Mouse (Mus musculus) forebrain, postnatal 0 days (tissue): ENCODE data around the gene Pgd. TPM values are rescaled to one million over a fixed set of nuclear protein-coding genes. Genes with fewer than 3 reads are reported as not detected.
A peak's percentile ranks its signal among the peaks of the same experiment; 100 is the strongest.
"Not testable (repeated sequence)": the region's sequence is repeated elsewhere in the genome, so short reads cannot be mapped to it uniquely, and the experiment has no call there.

Experiments used
- ATAC-seq: fragments of 200-750 bp; cut with Nextera tagmentation; 2 replicates; pipeline ENCODE4 v1.8.0; 2017; ENCODE audit warnings: mild to moderate bottlenecking, moderate library complexity
- DNase-seq: peaks from one replicate; pipeline ENCODE4 v3.0.0-alpha.2; 2015
- H3K27ac ChIP-seq: fragments of 300-500 bp; sonication (generic); 2 replicates; pipeline ENCODE4 v1.5.1; 2014; ENCODE audit warnings: low read depth, mild to moderate bottlenecking, antibody characterized with exemption, low read length, moderate library complexity, mixed read lengths
- H3K27me3 ChIP-seq: fragments of 300-500 bp; sonication (generic); 2 replicates; pipeline ENCODE4 v1.6.1; 2014; ENCODE audit warnings: mild to moderate bottlenecking, low read length, mixed read lengths; ENCODE audit not compliant: insufficient read depth
- H3K36me3 ChIP-seq: fragments of 300-500 bp; sonication (generic); 2 replicates; pipeline ENCODE4 v1.6.1; 2014; ENCODE audit warnings: mild to moderate bottlenecking, moderate library complexity; ENCODE audit not compliant: insufficient read depth
- H3K4me1 ChIP-seq: fragments of 300-500 bp; sonication (generic); 2 replicates; pipeline ENCODE4 v1.6.1; 2014; ENCODE audit warnings: antibody characterized with exemption; ENCODE audit not compliant: insufficient read depth
- H3K4me2 ChIP-seq: fragments of 300-500 bp; sonication (generic); 2 replicates; pipeline ENCODE4 v1.6.1; 2014; ENCODE audit warnings: low read depth, mild to moderate bottlenecking, moderate library complexity
- H3K4me3 ChIP-seq: fragments of 300-500 bp; sonication (generic); 2 replicates; pipeline ENCODE4 v1.5.1; 2014; ENCODE audit warnings: low read depth, low read length, mixed read lengths
- H3K9ac ChIP-seq: fragments of 300-500 bp; sonication (generic); 2 replicates; pipeline ENCODE4 v1.6.1; 2014; ENCODE audit warnings: mild to moderate bottlenecking
- H3K9me3 ChIP-seq: fragments of 300-500 bp; sonication (generic); 2 replicates; pipeline ENCODE4 v1.6.1; 2016; ENCODE audit warnings: low read length
- CTCF ChIP-seq: sonication (generic); IDR thresholded peaks from 2 replicates; pipeline ENCODE4 v1.5.1; 2016; ENCODE audit warnings: antibody characterized with exemption, control low read depth, low read depth
- WGBS: fragments of 180-500 bp; shearing (Covaris S2); extraction: QIAGEN DNeasy Blood & Tissue Kit; methylation state at CpG from one replicate; pipeline ENCODE4 v1.1.7; 2014; 5-methylcytosine and 5-hydroxymethylcytosine counted together
- polyA plus RNA-seq: library from polyadenylated mRNA; unstranded; fragments of >200 nt; fragmentation: Nextera tagmentation; extraction: Ambion mirVana; gene quantifications from 2 replicates; pipeline ENCODE4 v1.2.1, GENCODE M21; 2015
- total RNA-seq: library from RNA; depleted of rRNA; stranded (reverse); fragments of >200 nt; gene quantifications from 2 replicates; pipeline ENCODE4 v1.2.3, GENCODE M21; 2014; rRNA removed

Pgd gene
- total RNA-seq: 24.1 and 24.8 TPM in 2 replicates
- 79.8 and 86.0 TPM in 2 replicates for polyA plus RNA-seq

DNA sequence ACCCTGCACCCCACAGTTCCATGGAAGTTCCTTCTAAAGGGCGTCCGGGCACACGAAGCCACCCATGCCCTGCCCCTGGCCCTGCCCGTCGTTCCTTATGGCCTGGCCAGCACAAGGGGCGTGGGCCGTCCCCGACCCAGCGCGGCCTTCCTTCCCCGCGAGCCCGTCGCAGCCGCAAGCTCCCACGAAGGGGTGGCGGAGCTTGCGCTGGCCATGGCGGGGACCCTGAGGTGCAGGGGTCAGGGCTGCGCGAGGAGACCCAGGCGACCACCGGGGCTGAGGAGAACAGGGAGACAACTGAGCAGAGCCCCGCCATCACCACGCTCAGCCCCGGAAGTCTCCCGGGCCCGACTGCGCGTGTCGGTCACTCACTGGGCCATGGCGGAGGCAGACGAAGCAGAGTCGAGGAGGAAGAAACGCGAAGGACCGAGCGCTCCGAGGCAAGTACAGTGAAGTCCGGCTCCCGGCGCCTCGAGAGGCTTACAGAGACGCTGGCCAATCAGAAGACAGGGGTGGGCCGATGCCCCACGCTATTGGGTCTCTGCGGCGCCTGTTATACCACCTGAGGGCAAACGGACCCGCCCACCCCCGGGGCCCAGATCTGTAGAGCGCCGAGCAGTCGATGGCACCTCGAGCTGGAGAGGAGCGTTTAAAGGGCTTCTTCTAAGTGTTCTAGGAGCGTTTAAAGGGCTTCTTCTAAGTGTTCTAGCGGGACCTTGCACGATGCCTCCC lies at the start of gene Pgd:
Gene Pgd, minus strand, starts transcription at position 557 of the 732 bp plus-strand sequence.
- peak within 1 kb of the TSS; percentile 94 for H3K4me2 ChIP-seq
- 2% methylated on average over 59 of the region's 59 CpGs for WGBS

DNA sequence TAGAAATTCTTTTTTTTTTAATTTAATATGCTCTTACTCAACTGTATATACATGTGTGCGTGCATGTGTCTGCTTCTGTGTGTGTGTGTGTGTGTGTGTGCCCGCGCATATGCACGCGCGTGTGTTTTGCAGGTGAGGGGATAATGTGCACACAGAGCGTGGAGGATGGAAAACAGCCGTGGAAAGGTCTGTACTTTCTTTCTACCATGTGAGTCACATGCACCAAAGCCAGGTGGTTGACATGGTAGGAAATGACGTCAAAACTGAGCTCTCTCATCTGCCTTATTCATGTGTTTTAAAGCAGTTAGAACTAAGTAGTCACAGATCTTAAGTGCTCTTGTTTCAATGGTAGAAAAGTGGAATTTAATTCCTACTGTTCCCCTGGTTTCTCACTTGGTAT lies 49.4 kb upstream of the Pgd start:
- no peak for DNase-seq
- Histone ChIP-seq H3K9me3 (no peaks in the 10 kb centered on the region), H3K4me2 (no peak overlapping the region), H3K27me3 (no peaks in the 10 kb centered on the region), H3K27ac (no peak overlapping the region), H3K4me3 (no peak overlapping the region), H3K9ac (no peak overlapping the region), H3K36me3 (peaks cover 73% of the 10 kb centered on the region), H3K4me1 (0 out of 2 replicates have a peak, but pooled peaks cover 2% of the 10 kb centered on the region)
- ATAC-seq: no peak
- TF ChIP-seq CTCF: no peak
- 87% methylated on average over 9 of the region's 9 CpGs for WGBS

More for the DNA sequence above, at the start of gene Pgd:
- peak; percentile 96 for DNase-seq
- TF ChIP-seq CTCF: no peak
- no peaks in the 10 kb centered on the region for H3K27me3 ChIP-seq
- H3K4me1 ChIP-seq: peaks cover 6% of the 10 kb centered on the region; the same call in 1 of the 2 replicates
- peak within 1 kb of the TSS; percentile 64 for H3K9ac ChIP-seq
- peaks cover 15% of the 10 kb centered on the region for H3K36me3 ChIP-seq
- peak; percentile 100 for ATAC-seq
- peak within 1 kb of the TSS; percentile 69 for H3K27ac ChIP-seq
- H3K4me3 ChIP-seq: peak within 1 kb of the TSS; percentile 79
- no peaks in the 10 kb centered on the region for H3K9me3 ChIP-seq

DNA sequence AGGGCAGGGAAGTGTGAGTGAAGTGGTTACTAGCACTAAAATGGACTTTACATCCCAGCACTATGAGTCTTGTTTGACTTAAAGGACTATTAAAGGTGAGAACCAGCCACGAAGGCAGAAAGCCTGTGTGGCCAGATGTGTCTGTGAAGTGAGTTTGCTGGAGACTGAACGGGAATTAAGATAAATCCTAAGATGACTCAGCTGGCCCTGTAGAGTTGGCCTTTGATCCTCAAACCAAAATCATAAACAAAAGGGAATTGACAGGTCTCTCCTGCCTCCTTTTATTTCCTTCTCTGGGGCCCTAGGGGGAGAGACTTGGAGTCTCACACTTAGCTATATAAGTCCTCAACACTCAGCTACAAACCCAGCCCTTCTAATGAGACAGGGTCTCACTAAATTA lies 48.8 kb upstream of the Pgd start:
- H3K4me2 ChIP-seq: no peak overlapping the region
- no peak overlapping the region for H3K27ac ChIP-seq
- H3K36me3 ChIP-seq: peaks cover 73% of the 10 kb centered on the region
- H3K9ac ChIP-seq: no peak overlapping the region
- H3K27me3 ChIP-seq: no peaks in the 10 kb centered on the region
- no peak overlapping the region for H3K4me3 ChIP-seq
- H3K9me3 ChIP-seq: no peaks in the 10 kb centered on the region
- no peak for TF ChIP-seq CTCF
- ATAC-seq (no peak), DNase-seq (no peak)
- WGBS: 46% methylated on average over 2 of the region's 2 CpGs
- 0 out of 2 replicates have a peak, but pooled peaks cover 2% of the 10 kb centered on the region for H3K4me1 ChIP-seq

DNA sequence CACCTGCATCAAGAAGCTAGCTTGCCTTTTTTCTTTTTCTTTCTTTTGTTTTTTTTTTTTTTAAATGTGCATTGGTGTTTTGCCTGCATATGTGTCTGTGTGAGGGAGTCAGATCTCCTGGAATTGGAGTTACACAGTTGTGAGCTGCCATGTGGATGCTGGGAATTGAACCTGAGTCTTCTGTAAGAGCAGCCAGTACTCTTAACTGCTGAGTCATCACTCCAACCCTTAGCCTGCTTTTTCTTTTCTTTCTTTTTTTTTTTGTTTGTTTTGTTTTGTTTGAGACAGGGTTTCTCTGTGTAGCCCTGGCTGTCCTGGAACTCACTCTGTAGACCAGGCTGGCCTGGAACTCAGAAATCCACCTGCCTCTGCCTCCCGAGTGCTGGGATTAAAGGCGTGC lies 47.9 kb upstream of the Pgd start:
- DNase-seq: not testable (repeated sequence)

DNA sequence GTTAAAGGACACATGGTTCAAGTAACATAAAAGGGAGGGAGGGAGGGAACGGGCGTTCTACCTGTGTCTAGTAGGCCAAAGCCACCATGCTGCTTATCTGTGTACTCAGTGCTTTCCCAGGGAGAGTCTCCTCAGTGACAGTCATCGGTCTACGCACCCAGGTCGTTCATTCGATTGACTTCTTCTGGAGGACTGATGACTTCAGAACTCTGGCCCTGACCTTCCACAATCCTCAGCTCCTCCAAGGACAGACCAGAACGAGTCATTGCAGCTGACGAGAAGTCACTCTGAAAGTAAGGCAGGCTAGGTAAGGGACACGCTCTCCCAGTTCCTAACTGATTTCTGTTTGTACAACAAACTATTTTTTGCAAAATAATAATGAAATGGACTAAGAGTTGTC lies 46.9 kb upstream of the Pgd start:
- no peak for ATAC-seq
- 97% methylated on average over 9 of the region's 9 CpGs for whole genome bisulfite sequencing
- TF ChIP-seq CTCF: no peak

More for the DNA sequence above, 47.9 kb upstream of the Pgd start:
- H3K9ac ChIP-seq, H3K27me3 ChIP-seq, H3K4me2 ChIP-seq, ATAC-seq, H3K4me3 ChIP-seq, H3K27ac ChIP-seq, H3K4me1 ChIP-seq, H3K9me3 ChIP-seq: not testable (repeated sequence)
- whole genome bisulfite sequencing: 94% methylated on average over 2 of the region's 2 CpGs
- peaks cover 81% of the 10 kb centered on the region for H3K36me3 ChIP-seq

DNA sequence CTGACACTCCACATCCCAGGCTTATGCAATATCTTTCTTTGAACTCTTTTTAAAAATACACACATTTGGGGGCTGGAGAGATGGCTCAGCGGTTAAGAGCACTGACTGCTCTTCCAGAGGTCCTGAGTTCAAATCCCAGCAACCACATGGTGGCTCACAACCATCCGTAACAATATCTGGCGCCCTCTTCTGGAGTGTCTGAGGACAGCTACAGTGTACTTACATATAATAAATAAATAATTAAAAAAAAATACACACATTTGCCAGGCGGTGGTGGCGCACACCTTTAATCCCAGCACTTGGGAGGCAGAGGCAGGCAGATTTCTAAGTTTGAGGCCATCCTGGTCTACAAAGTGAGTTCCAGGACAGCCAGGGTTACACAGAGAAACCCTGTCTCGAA lies 44.9 kb upstream of the Pgd start:
- DNase-seq, H3K4me2 ChIP-seq, H3K27me3 ChIP-seq, H3K9me3 ChIP-seq, H3K4me3 ChIP-seq, ATAC-seq, H3K4me1 ChIP-seq, H3K27ac ChIP-seq, H3K9ac ChIP-seq: not testable (repeated sequence)
- 93% methylated on average over 6 of the region's 6 CpGs for WGBS
- H3K36me3 ChIP-seq: peaks cover 85% of the 10 kb centered on the region

More for the DNA sequence above, 46.9 kb upstream of the Pgd start:
- Histone ChIP-seq H3K27me3 (no peaks in the 10 kb centered on the region), H3K4me2 (no peak overlapping the region), H3K4me1 (no peaks in the 10 kb centered on the region), H3K9me3 (no peaks in the 10 kb centered on the region), H3K36me3 (peaks cover 84% of the 10 kb centered on the region), H3K27ac (no peak overlapping the region), H3K9ac (no peak overlapping the region), H3K4me3 (no peak overlapping the region)
- no peak for DNase-seq

DNA sequence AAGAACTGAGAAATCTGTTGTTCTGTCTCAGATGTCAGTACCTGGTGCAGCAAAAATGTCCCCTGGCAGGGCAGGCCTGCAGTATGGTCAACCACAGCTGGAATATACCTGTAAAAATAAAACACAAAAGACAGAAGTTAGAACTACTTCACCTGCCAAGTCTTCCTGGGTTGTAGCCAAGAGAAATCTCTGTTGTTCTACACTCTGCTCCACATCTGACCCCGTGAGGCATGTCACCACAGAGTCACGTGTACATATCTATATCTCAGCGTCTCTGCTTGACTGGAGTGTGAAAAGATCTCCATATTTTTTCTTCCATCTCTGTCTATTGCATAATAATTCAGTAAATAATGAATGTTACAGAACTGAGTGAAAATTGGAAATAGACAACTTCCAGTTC lies 35.9 kb upstream of the Pgd start:
- H3K4me1 ChIP-seq: no peaks in the 10 kb centered on the region
- WGBS: 87% methylated on average over 3 of the region's 3 CpGs
- ATAC-seq: no peak
- no peak for DNase-seq
- no peak overlapping the region for H3K4me2 ChIP-seq
- no peak for TF ChIP-seq CTCF
- no peak overlapping the region for H3K9ac ChIP-seq
- H3K27ac ChIP-seq: no peak overlapping the region
- H3K36me3 ChIP-seq: peaks cover 89% of the 10 kb centered on the region
- H3K9me3 ChIP-seq: no peaks in the 10 kb centered on the region
- H3K27me3 ChIP-seq: no peaks in the 10 kb centered on the region
- H3K4me3 ChIP-seq: no peak overlapping the region
